15 mouse cellular contexts compared by ENCODE assay signal in the genomic region with DNA sequence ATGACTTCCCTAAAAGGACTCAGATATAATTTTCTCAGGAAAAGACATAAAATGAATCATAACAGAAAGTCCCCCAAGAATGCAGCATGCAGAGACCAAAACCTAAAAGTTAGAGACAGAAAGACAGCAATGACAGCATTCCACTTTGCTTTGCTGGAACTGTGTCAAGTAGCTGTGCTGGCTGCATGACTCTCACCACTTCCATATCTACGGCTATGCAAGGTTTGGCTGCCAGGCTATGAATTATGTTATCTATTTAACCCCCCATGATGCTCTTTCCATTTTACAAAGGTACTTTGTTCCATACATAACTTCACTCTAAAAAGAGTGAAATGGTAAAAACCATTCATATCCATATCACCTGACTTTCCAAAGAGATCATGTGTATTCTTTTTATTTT. TPM values are rescaled to one million over a fixed set of nuclear protein-coding genes. Genes with fewer than 3 reads are reported as not detected.
"Had no signal": no experiment of that assay in that cellular context is flagged by ENCODE, and none has a peak within 500 bp of the region (broad histone marks: within the 10 kb centered on the region; RNA-seq: fewer than 3 reads in every experiment).

No protein-coding gene starts in this region.

- H3K9me3 ChIP-seq: limb, embryonic 10.5 days; liver, embryonic 15.5 days; midbrain, embryonic 15.5 days; neural tube, embryonic 12.5 days had no signal

- H3K27ac ChIP-seq: left cerebral cortex, adult 2 months; limb, embryonic 10.5 days; liver, embryonic 15.5 days; midbrain, embryonic 15.5 days; neural tube, embryonic 12.5 days; stomach, postnatal 0 days had no signal

- DNase-seq: kidney, postnatal 25 days; lung, adult 2 months; lung, postnatal 36 days; thymus, postnatal 4 days had no signal

- H3K9ac ChIP-seq: liver, embryonic 15.5 days; midbrain, embryonic 15.5 days; neural tube, embryonic 12.5 days had no signal

- H3K4me1 ChIP-seq: limb, embryonic 10.5 days; liver, embryonic 15.5 days; midbrain, embryonic 15.5 days; neural tube, embryonic 12.5 days had no signal

- H3K4me3 ChIP-seq: left cerebral cortex, adult 2 months; limb, embryonic 10.5 days; liver, embryonic 15.5 days; midbrain, embryonic 15.5 days; neural tube, embryonic 12.5 days had no signal

- H3K4me2 ChIP-seq: liver, embryonic 11.5 days; liver, embryonic 15.5 days; midbrain, embryonic 11.5 days; midbrain, embryonic 15.5 days; neural tube, embryonic 12.5 days had no signal

- H3K27me3 ChIP-seq: liver, embryonic 15.5 days; midbrain, embryonic 15.5 days; neural tube, embryonic 12.5 days had no signal

- ATAC-seq: lung, postnatal 0 days; midbrain, embryonic 15.5 days had no signal

RNA-seq across cellular contexts. Expression of gene Stap1, which starts 42.5 kb away (rescaled TPM):
- total RNA-seq: layer of hippocampus, postnatal 25 days; left cerebral cortex, postnatal 14 days had no signal
